ENCODE assay signal across 8 mouse cellular contexts in the genomic region with DNA sequence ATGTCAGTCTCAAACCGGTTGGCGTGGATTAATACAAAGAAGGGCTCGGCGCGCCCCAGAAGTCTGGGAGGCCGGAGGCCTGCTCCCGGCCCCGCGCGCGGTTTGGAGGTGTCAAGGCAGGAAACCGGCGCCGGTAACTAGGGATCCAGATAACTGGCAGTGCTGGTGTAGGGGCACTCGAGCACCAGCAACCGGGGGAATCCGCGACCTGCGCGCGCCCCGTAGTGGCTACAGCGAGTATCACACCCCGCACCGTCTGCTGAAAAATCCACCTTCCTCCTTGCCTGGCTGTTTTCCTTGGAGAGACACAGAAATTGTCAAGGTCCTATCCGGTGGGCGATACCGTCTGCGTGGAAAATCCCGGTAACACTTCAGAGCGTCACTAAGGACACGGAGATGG. TPM values are rescaled to one million over a fixed set of nuclear protein-coding genes. Genes with fewer than 3 reads are reported as not detected.
DNase-seq lines count a peak whose midpoint lies in the region; ATAC-seq lines count a peak whose summit lies in the region.

No protein-coding gene starts in this region.

- H3K4me1 ChIP-seq in hindbrain, embryonic 11.5 days (replicated peaks; ENCODE audit: control insufficient read depth, insufficient read depth, low read length) = peaks cover 19% of the 10 kb centered on the region
- H3K4me1 ChIP-seq in lung, embryonic 15.5 days = peaks cover 43% of the 10 kb centered on the region

- no peaks in the 10 kb centered on the region for H3K36me3 ChIP-seq in hindbrain, embryonic 11.5 days (ENCODE audit: control insufficient read depth, insufficient read depth, low read length)
- H3K36me3 ChIP-seq in lung, embryonic 15.5 days = no peaks in the 10 kb centered on the region

- H3K27me3 ChIP-seq in hindbrain, embryonic 11.5 days (ENCODE audit: control insufficient read depth, insufficient read depth, low read length) = peaks cover 99% of the 10 kb centered on the region
- H3K27me3 ChIP-seq in lung, embryonic 15.5 days = peaks cover 99% of the 10 kb centered on the region

- 0% methylated on average over 32 of the region's 32 CpGs for WGBS in hindbrain, embryonic 11.5 days
- under 1% methylated on average over 32 of the region's 32 CpGs for WGBS in lung, embryonic 15.5 days

- no peak overlapping the region for H3K9ac ChIP-seq in hindbrain, embryonic 11.5 days (ENCODE audit: low read depth, low read length)
- no peak overlapping the region for H3K9ac ChIP-seq in lung, embryonic 15.5 days

- ATAC-seq in hindbrain, embryonic 11.5 days (ENCODE audit: low FRiP score) = no peak
- ATAC-seq in lung, embryonic 15.5 days (ENCODE audit: borderline replicate concordance, extremely low read depth, low FRiP score, low TSS enrichment) = no peak

- H3K27ac ChIP-seq in hindbrain, embryonic 11.5 days (ENCODE audit: low read depth, low read length) = no peak overlapping the region
- no peak overlapping the region for H3K27ac ChIP-seq in lung, embryonic 15.5 days

- DNase-seq in MN1 (ENCODE audit: low spot score) = peak; percentile 85
- DNase-seq in cerebellum, adult 8-10 months = peak; percentile 89
- DNase-seq in frontal cortex, postnatal 10 days (ENCODE audit: low spot score in 2 of 2) = peak; percentile 76 to 85
- DNase-seq in hindbrain, embryonic 11.5 days (ENCODE audit: low spot score) = peak; percentile 92
- DNase-seq in layer of hippocampus, adult 9-11 months = peak; percentile 75
- peak; percentile 52 for DNase-seq in ovary, adult 18-20 months (ENCODE audit: low spot score)
- peak; percentile 51 to 81 for DNase-seq in thymus, postnatal 10 days (ENCODE audit: low spot score in 2 of 2)

- no peaks in the 10 kb centered on the region for H3K9me3 ChIP-seq in hindbrain, embryonic 11.5 days (ENCODE audit: control insufficient read depth, low read length)
- no peaks in the 10 kb centered on the region for H3K9me3 ChIP-seq in lung, embryonic 15.5 days

- no peak overlapping the region for H3K4me3 ChIP-seq in hindbrain, embryonic 11.5 days (ENCODE audit: low read depth, low read length)
- no peak overlapping the region for H3K4me3 ChIP-seq in lung, embryonic 15.5 days

- H3K4me2 ChIP-seq in hindbrain, embryonic 11.5 days (replicated peaks; ENCODE audit: low read depth, low read length) = no peak overlapping the region
- H3K4me2 ChIP-seq in lung, embryonic 15.5 days = peak overlapping the region; percentile 43

RNA-seq across cellular contexts. Expression of a gene that starts 5.2 kb away (rescaled TPM):
- polyA plus RNA-seq in hindbrain, embryonic 11.5 days (2014; fragmentation: Nextera tagmentation; extraction: Ambion mirVana) = 0.35 and 0.60 TPM in 2 replicates
- 0.04 TPM in 1 of 2 replicates, not detected in the other for polyA plus RNA-seq in lung, embryonic 15.5 days (2015; fragmentation: Nextera tagmentation; extraction: Ambion mirVana)

RNA-seq across cellular contexts. Expression of a gene that starts 14.4 kb away (rescaled TPM):
- 8.0 and 9.5 TPM in 2 replicates for polyA plus RNA-seq in hindbrain, embryonic 11.5 days (2014; fragmentation: Nextera tagmentation; extraction: Ambion mirVana)
- polyA plus RNA-seq in lung, embryonic 15.5 days (2015; fragmentation: Nextera tagmentation; extraction: Ambion mirVana) = not detected in 2 replicates

RNA-seq across cellular contexts. Expression of a gene that starts 26.1 kb away (rescaled TPM):
- 0.54 and 0.57 TPM in 2 replicates for polyA plus RNA-seq in hindbrain, embryonic 11.5 days (2014; fragmentation: Nextera tagmentation; extraction: Ambion mirVana)
- polyA plus RNA-seq in lung, embryonic 15.5 days (2015; fragmentation: Nextera tagmentation; extraction: Ambion mirVana) = 0.10 TPM in 1 of 2 replicates, not detected in the other

RNA-seq across cellular contexts. Expression of a gene that starts 27.3 kb away (rescaled TPM):
- polyA plus RNA-seq in hindbrain, embryonic 11.5 days (2014; fragmentation: Nextera tagmentation; extraction: Ambion mirVana) = 65.9 and 70.6 TPM in 2 replicates
- 105 and 113 TPM in 2 replicates for polyA plus RNA-seq in lung, embryonic 15.5 days (2015; fragmentation: Nextera tagmentation; extraction: Ambion mirVana)

RNA-seq across cellular contexts. Expression of a gene that starts 41.0 kb away (rescaled TPM):
- polyA plus RNA-seq in hindbrain, embryonic 11.5 days (2014; fragmentation: Nextera tagmentation; extraction: Ambion mirVana) = 32.3 and 33.2 TPM in 2 replicates
- 45.7 and 45.8 TPM in 2 replicates for polyA plus RNA-seq in lung, embryonic 15.5 days (2015; fragmentation: Nextera tagmentation; extraction: Ambion mirVana)
